Mouse (Mus musculus) frontal cortex, postnatal 36 days (tissue): ENCODE measurements around the gene Exoc6.
A peak's percentile ranks its signal among the peaks of the same experiment; 100 is the strongest.

Source experiments
- DNase-seq, 2 experiments: peaks; one replicate each; pipeline ENCODE4 v3.0.0; 2022; ENCODE audit warnings: low spot score in 2 of 2

Gene Exoc6

DNA sequence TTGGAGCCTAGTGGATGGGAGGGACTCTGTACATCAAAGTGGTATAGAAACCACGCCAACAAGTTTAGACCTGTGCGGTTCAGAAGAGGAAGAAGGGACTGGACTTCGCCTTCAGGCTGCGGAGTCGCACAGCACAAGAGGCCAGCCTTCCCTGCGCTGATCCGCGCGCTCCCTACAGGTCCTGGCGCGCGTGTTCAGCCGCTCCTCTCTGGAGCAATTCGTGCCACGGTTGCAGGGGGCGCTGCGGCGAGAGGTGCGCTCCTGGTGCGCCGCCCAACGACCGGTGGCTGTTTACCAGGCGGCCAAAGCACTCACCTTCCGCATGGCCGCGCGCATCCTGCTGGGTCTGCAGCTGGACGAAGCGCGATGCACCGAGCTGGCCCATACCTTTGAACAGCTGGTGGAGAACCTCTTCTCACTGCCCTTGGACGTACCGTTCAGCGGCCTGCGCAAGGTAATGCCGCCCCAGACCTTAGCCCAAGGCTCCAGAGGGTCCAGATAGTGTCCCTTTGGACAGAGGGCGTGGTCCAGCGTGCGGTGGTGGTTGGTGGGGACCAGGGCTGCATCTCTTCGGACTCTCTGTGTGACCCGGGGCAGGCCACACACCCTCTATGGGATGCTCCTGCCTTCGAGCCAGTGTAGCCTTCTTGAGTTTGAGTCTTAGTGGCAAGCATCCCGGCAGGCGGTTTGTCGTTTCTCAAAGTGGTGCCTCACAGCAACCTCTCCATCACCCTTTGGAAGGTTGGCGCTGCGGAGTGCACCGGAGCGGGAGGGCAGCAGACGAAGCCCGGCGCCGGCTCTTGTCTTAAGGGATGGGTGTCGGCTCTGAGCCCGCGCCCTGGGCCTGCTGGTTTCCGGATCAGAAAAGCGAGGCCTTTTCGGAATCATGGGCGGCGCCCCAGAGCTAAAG is 137.0 kb downstream of the Exoc6 start:
- no peak for DNase-seq

DNA sequence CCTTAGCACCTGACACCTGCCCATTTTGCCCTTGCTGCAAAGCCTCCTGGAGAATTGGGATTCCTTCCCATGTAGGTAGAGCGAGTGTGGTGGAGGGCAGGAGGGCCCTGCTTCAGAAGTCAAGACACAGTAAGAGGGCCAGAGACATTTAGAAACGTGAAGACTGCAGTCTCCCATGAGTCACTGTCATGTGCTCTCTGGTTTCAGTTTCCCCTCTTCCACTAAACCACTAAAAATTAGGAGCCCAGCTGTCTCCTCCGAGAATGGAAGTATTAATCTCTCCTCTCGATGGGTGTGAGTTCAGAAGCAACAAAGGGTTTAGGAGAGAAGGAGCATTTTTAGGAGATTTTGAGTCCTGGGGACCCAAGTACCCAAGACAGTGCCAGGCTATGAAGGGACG is 139.3 kb downstream of the Exoc6 start:
- no peak for DNase-seq

DNA sequence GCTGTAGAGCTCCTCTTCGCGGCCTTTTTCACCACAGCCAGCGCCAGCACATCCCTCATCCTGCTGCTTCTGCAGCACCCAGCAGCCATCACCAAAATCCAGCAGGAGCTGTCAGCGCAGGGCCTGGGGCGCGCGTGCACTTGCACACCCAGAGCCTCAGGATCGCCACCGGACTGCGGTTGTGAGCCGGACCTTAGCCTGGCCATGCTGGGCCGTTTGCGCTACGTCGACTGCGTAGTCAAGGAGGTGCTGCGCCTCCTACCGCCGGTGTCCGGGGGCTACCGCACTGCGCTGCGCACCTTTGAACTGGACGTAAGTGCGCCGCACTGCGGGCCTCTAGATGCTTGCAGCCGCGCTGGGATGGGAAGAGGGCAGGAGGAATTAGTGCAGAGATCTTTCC is 140.5 kb downstream of the Exoc6 start:
- DNase-seq: no peak

GRCm38 (mm10) chr19:37692879-37693278 is 142.7 kb downstream of the Exoc6 start:
- DNase-seq: peak; percentile 45 to 49

- DNase-seq: no peak
Observed at GRCm38 (mm10) chr19:37695146-37695545, 144.9 kb downstream of the Exoc6 start.

GRCm38 (mm10) chr19:37695762-37696602 is 145.8 kb downstream of the Exoc6 start:
- DNase-seq: no peak

- DNase-seq: no peak
Observed at GRCm38 (mm10) chr19:37696603-37697334, 146.6 kb downstream of the Exoc6 start.

DNA sequence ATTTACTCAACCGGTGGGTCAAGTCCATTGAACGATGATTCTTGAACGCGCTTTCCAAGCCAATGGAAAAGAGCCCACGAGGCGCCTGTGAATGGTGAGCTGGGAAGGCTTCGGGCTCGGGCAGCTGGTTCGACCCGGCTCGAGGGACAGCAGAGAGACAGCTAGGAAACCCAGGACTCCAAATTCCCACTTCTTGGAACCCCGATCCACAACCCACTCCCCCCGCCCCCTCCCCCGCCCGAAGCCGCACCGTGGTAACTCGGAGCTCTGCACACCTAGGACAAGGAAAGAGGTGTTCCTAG is 147.1 kb downstream of the Exoc6 start:
- no peak for DNase-seq

DNA sequence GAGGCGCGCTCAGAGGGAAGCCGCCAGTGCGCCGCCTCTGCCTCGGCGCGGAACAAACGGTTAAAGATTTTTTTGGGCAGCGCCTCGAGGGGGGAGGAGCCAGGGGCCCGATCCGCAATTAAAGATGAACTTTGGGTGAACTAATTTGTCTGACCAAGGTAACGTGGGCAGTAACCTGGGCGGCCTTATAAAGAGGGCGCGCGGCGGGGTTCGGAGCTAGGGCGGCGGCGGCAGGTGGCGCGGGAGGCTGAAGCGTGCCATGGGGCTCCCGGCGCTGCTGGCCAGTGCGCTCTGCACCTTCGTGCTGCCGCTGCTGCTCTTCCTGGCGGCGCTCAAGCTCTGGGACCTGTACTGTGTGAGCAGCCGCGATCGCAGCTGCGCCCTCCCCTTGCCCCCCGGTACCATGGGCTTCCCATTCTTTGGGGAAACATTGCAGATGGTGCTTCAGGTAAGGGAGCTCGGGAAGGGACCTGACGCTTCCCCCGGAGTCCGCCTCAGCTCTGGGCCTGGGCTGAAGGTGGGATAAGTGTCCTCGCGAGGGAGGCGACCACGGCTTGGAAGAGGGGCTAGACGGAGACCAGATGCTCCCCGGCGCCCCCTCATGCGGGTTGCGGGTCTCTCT is 147.5 kb downstream of the Exoc6 start, which contains the start of gene Cyp26a1:
Cyp26a1 (plus strand) TSS at position 148 of the 622 bp plus-strand sequence.
- DNase-seq: peak in 1 of 2 experiments; percentile 19

DNA sequence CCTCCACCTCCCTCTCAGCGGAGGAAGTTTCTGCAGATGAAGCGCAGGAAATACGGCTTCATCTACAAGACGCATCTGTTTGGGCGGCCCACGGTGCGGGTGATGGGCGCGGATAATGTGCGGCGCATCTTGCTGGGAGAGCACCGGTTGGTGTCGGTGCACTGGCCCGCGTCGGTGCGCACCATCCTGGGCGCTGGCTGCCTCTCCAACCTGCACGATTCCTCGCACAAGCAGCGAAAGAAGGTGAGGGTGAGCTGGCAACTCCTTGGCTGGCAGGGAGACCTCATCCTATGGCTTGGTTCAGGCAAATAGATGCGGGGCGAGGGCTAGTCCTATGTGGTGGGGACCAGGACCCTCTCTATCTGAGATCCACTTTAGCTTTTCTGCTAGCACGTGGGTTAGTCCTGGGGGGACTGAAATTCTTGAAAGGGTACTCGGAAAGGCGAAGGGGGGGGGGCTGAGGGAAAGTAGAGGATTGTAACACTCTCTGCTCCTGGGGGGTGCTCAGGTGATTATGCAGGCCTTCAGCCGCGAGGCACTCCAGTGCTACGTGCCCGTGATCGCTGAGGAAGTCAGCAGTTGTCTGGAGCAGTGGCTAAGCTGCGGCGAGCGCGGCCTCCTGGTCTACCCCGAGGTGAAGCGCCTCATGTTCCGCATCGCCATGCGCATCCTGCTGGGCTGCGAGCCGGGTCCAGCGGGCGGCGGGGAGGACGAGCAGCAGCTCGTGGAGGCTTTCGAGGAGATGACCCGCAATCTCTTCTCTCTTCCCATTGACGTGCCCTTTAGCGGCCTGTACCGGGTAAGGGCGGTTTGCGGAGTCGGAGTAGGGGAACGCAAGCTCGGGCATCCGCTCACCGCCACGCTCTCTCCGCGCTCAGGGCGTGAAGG is 148.3 kb downstream of the Exoc6 start:
- DNase-seq: no peak

DNA sequence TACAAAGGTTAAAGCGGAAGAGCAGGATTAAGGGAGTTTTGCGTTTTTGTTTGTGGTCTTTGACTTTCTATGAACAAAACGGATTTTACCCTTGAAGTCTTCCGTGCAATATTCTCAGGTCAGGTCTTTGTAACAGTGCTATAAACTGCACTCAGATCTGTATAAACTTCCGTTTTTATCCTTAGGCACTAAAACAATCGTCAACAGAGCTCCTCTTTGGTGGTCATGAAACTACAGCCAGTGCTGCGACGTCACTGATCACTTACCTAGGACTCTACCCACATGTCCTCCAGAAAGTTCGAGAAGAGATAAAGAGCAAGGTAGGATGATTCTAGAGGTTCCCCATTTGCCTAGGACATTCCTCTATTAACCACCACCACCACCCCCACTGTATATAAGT is 149.5 kb downstream of the Exoc6 start:
- no peak for DNase-seq

GRCm38 (mm10) chr19:37702377-37703076 is 152.3 kb downstream of the Exoc6 start:
- no peak for DNase-seq

GRCm38 (mm10) chr19:37703902-37704509 is 153.8 kb downstream of the Exoc6 start:
- peak; percentile 74 to 77 for DNase-seq

DNA sequence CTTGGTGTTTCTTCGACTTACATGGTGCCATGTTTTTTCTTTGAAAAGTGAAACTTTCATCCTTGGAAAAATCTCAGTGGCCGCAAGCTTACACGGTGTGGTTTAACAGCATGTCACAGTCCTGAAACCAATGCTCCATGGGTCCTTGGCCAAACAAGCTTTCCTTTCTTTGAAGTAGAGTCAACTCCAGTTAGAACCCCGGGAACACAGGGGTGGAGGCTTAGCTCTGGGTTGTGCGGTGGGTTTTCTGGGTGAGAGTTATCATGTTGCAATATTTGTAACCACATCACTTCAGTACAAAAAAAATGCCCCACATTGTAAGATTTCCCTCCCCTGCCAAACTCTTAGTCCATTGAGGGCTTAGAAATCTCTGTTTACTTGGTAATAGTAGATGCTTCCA is 155.5 kb downstream of the Exoc6 start:
- DNase-seq: no peak

GRCm38 (mm10) chr19:37714681-37715080 is 164.5 kb downstream of the Exoc6 start:
- no peak for DNase-seq

DNA sequence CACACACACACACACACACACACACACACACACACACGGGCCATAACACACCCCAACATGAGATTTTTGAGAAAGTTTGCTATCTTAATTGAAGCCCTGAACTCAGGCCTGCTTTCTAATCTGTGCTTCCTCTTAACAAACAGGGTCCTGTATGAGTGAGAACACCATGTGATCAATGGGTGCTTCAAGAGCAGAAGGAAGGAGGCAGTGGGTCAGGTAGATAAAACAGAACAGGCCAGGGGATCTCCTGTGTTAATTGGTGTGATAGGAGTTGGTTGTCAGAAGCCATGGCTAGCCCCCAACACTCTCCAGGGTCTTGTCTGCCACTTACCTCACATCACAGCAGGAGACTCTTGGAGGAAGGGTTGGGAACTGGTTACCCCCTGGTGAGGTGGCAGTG is 165.8 kb downstream of the Exoc6 start:
- no peak for DNase-seq

DNA sequence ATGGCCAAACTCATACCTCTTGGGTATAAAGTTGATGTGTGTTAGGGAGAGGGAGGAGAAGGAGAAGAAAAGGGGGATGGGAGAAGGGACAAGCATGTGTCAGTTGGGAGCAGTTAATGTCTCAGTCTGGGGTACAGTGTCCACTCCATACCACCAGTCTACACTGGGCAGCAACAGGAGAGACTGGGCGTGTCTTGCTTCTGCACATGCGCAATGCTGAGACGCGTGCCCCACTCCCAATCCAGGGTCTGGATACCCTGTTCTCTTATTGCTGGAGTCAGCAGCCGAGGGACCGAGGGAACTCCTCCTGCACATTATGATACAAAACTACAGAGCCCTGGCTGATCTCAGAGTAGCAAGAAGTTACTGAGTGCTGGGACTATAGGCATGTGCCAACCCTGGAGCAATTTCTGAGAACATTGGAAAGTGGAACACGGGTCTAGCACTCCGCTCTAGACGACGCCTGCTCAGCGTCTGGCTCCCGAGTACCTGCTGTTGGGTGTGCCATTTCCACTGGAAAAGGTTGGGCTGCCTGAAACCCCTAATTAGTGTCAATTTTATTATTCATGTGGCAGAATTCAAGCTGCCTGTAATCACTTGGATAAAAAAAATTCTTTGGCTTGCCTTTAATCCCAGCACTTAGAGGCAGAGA is 166.4 kb downstream of the Exoc6 start:
- no peak for DNase-seq

DNA sequence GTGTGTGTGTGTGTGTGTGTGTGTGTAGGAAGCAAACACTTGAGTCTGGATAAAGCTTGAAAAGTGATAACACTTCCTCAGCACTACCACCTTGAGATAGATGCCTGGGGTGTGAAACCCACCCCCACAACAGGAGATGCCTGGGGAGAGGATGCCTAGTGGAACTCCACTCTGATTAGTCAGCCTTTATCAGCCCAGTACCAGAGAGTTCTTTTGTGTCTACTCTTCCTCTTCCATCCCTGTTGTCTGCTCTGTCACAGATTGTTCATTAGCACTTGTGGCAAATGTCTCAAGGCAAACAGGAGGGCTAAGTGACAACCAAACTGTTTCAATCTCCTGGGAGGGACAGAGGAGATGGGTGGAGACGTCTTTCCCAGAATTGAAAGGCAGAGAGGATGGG is 168.9 kb downstream of the Exoc6 start:
- DNase-seq: no peak

GRCm38 (mm10) chr19:37724591-37724990 is 174.4 kb downstream of the Exoc6 start:
- DNase-seq: no peak
